Mouse (Mus musculus) lung, adult 18-20 months (tissue): ENCODE measurements at regions not wholly inside any gene's neighbourhood (a gene's known extent, or its start where the extent isn't known, plus 50 kb on each side); places are given as distances from the start of the nearest gene placed in this dataset.

Experiments used
- DNase-seq, 2 experiments: peaks; one replicate each; pipeline ENCODE4 v3.0.0; 2022; ENCODE audit warnings: mixed read lengths in 2 of 2

GRCm38 (mm10) chr9:61301070-61301469, 71.1 kb upstream of the Tle3 start:
- no peak for DNase-seq

GRCm38 (mm10) chr9:61302724-61303123, 69.4 kb upstream of the Tle3 start:
- DNase-seq: no peak

- no peak for DNase-seq
These were observed 65.9 kb upstream of the Tle3 start for GRCm38 (mm10) chr9:61306306-61306705.

GRCm38 (mm10) chr9:61309096-61309495, 63.1 kb upstream of the Tle3 start:
- DNase-seq: no peak

- DNase-seq: peak; percentile 68 to 77
These were observed 62.2 kb upstream of the Tle3 start for GRCm38 (mm10) chr9:61309768-61310493.

GRCm38 (mm10) chr9:61310574-61310973, 61.6 kb upstream of the Tle3 start:
- no peak for DNase-seq

GRCm38 (mm10) chr9:61311604-61312003, 60.6 kb upstream of the Tle3 start:
- no peak for DNase-seq

- no peak for DNase-seq
These were observed 57.5 kb upstream of the Tle3 start for GRCm38 (mm10) chr9:61314630-61315179.

GRCm38 (mm10) chr9:61315371-61316298, 56.5 kb upstream of the Tle3 start:
- DNase-seq: peak; percentile 65 to 70

- no peak for DNase-seq
These were observed 55.7 kb upstream of the Tle3 start for GRCm38 (mm10) chr9:61316442-61316841.

- DNase-seq: no peak
These were observed 52.4 kb upstream of the Tle3 start for GRCm38 (mm10) chr9:61319721-61320120.

- no peak for DNase-seq
These were observed 50.9 kb upstream of the Tle3 start for GRCm38 (mm10) chr9:61321314-61321713.

GRCm38 (mm10) chr9:61321825-61322224, 50.3 kb upstream of the Tle3 start:
- DNase-seq: no peak

GRCm38 (mm10) chr9:61322333-61322732, 49.8 kb upstream of the Tle3 start:
- no peak for DNase-seq
